22 mouse cellular contexts compared by ENCODE assay signal in genomic region chr17:31738249-31738648, GRCm38 (mm10).
DNase-seq lines count a peak whose midpoint lies in the region; ATAC-seq and TF ChIP-seq lines count a peak whose summit lies in the region.
"Had no signal": no experiment of that assay in that cellular context is flagged by ENCODE, and none has a peak within 500 bp of the region (broad histone marks: within the 10 kb centered on the region; RNA-seq: fewer than 3 reads in every experiment).

No protein-coding gene starts in this region.

- no peak overlapping the region for H3K4me3 ChIP-seq in bone marrow, adult 2 months (replicated peaks; ENCODE audit: control insufficient read depth, low read depth, low read length)
- no peak overlapping the region for H3K4me3 ChIP-seq in intestine, postnatal 0 days (ENCODE audit: low read depth, low read length)
- H3K4me3 ChIP-seq: embryonic facial prominence, embryonic 10.5 days; embryonic facial prominence, embryonic 12.5 days; forebrain, embryonic 13.5 days; forebrain, embryonic 15.5 days had no signal

- no peaks in the 10 kb centered on the region for H3K27me3 ChIP-seq in Patski
- H3K27me3 ChIP-seq in intestine, postnatal 0 days (replicated peaks; ENCODE audit: control insufficient read depth, insufficient read depth, low read length) = no peaks in the 10 kb centered on the region
- H3K27me3 ChIP-seq: embryonic facial prominence, embryonic 12.5 days; forebrain, embryonic 13.5 days; forebrain, embryonic 15.5 days had no signal

- H3K9me3 ChIP-seq in intestine, postnatal 0 days (ENCODE audit: control insufficient read depth) = no peaks in the 10 kb centered on the region
- H3K9me3 ChIP-seq: embryonic facial prominence, embryonic 10.5 days; embryonic facial prominence, embryonic 12.5 days; forebrain, embryonic 13.5 days; forebrain, embryonic 15.5 days; G1E had no signal

- H3K4me2 ChIP-seq in intestine, postnatal 0 days (replicated peaks; ENCODE audit: low read depth) = no peak overlapping the region
- H3K4me2 ChIP-seq: embryonic facial prominence, embryonic 12.5 days; forebrain, embryonic 13.5 days; forebrain, embryonic 15.5 days had no signal

- in situ Hi-C loops in Patski (cut with MboI; ENCODE audit: low pct_unique_long_range_greater_than_20kb) = no loop called here

- POLR2A ChIA-PET in Patski (lab: Charles Lee) = interaction anchor here (0.5 kb wide), 1 partner anchor 230 kb away, joined by 4 read pairs; no protein-coding TSS in a partner anchor

- CTCF ChIA-PET in Patski (lab: Charles Lee) = no interaction called here

- H3K4me1 ChIP-seq in bone marrow, adult 2 months (ENCODE audit: control insufficient read depth, insufficient read depth, low read length) = peaks cover 10% of the 10 kb centered on the region; the same call in 1 of the 2 replicates
- no peaks in the 10 kb centered on the region for H3K4me1 ChIP-seq in intestine, postnatal 0 days (replicated peaks; ENCODE audit: control insufficient read depth, insufficient read depth, low read length)
- H3K4me1 ChIP-seq: embryonic facial prominence, embryonic 12.5 days; forebrain, embryonic 13.5 days; forebrain, embryonic 15.5 days had no signal

- ATAC-seq in Patski = peak; percentile 11
- peak; percentile 56 for ATAC-seq in megakaryocyte progenitor cell, adult 5-6 weeks (replicated peaks; ENCODE audit: poor library complexity)
- no peak for ATAC-seq in intestine, postnatal 0 days
- ATAC-seq: activated CD4-positive, CD25-positive, alpha-beta regulatory T cell, adult 4 months; forebrain, embryonic 13.5 days; forebrain, embryonic 15.5 days; forebrain, postnatal 0 days had no signal

- DNase-seq in Patski (ENCODE audit: low read depth, low spot score) = no peak
- DNase-seq in layer of hippocampus, adult 11-12 months (ENCODE audit: low spot score) = no peak
- no peak for DNase-seq in ovary, postnatal 36 days (ENCODE audit: low spot score)
- no peak for DNase-seq in left cerebral cortex, postnatal 4 days
- DNase-seq: adrenal gland, adult 2 months; adrenal gland, postnatal 10 days; adrenal gland, postnatal 25 days; cerebellum, adult 11-12 months; cerebellum, adult 2 months; cerebellum, adult 9-10 months; cerebellum, postnatal 10 days; cerebellum, postnatal 25 days; forebrain, postnatal 0 days had no signal

- 30% methylated on average over 3 of the region's 3 CpGs for WGBS in bone marrow, adult 2 months
- WGBS in intestine, postnatal 0 days = 74% methylated on average over 3 of the region's 3 CpGs

- TF ChIP-seq CTCF in Patski (IDR thresholded peaks at IDR 0.05) = no peak
- TF ChIP-seq CTCF in bone marrow, adult 2 months (IDR thresholded peaks at IDR 0.05; ENCODE audit: control insufficient read depth, insufficient read depth, low read length) = no peak
- TF ChIP-seq CTCF in intestine, postnatal 0 days (IDR thresholded peaks at IDR 0.05; ENCODE audit: low read depth) = no peak

- H3K9ac ChIP-seq in intestine, postnatal 0 days (ENCODE audit: low read depth, low read length) = no peak overlapping the region
- H3K9ac ChIP-seq: embryonic facial prominence, embryonic 12.5 days; forebrain, embryonic 13.5 days; forebrain, embryonic 15.5 days; forebrain, postnatal 0 days had no signal

- intact Hi-C loops in left cerebral cortex, postnatal 4 days (cut with DNase I) = no loop called here

- peak overlapping the region; percentile 35; the same call in 1 of the 2 replicates for H3K27ac ChIP-seq in bone marrow, adult 2 months (ENCODE audit: control insufficient read depth, insufficient read depth, low read depth, low read length, poor library complexity)
- H3K27ac ChIP-seq in intestine, postnatal 0 days (ENCODE audit: low read depth, low read length) = no peak overlapping the region
- H3K27ac ChIP-seq: embryonic facial prominence, embryonic 10.5 days; embryonic facial prominence, embryonic 12.5 days; forebrain, embryonic 13.5 days; forebrain, embryonic 15.5 days had no signal

- no peak for TF ChIP-seq POLR2A in bone marrow, adult 2 months (IDR thresholded peaks at IDR 0.05; ENCODE audit: borderline replicate concordance, control insufficient read depth, low read depth, low read length)

- no peaks in the 10 kb centered on the region for H3K36me3 ChIP-seq in intestine, postnatal 0 days (ENCODE audit: control insufficient read depth, insufficient read depth)
- H3K36me3 ChIP-seq: embryonic facial prominence, embryonic 10.5 days; embryonic facial prominence, embryonic 12.5 days; forebrain, embryonic 15.5 days; G1E had no signal
